35 mouse cellular contexts compared by ENCODE assay signal in the genomic region with DNA sequence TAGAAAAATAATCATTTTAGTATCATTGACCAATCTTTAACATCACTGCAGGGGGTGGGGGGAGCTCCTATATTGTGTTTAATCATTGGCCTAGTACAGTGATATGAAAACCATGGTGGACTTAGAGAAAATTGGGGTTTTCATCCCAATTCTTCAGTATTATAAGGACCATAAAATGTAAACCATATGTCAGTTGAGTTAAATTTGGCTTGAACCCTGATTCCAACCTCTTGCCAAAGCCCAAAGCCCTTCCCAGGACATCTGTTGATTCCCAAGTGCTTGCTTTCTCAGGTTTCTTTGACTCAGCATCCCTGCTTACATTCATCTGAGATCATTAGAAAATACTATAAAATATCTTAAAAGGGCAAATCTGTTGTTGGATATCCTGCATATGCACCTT.
"Had no signal": no experiment of that assay in that cellular context is flagged by ENCODE, and none has a peak within 500 bp of the region (broad histone marks: within the 10 kb centered on the region; RNA-seq: fewer than 3 reads in every experiment).

No protein-coding gene starts in this region.

- H3K4me3 ChIP-seq: heart, embryonic 10.5 days; heart, embryonic 12.5 days; heart, embryonic 13.5 days; heart, embryonic 15.5 days; hindbrain, embryonic 10.5 days; hindbrain, embryonic 12.5 days; hindbrain, embryonic 13.5 days; hindbrain, embryonic 15.5 days; intestine, embryonic 15.5 days; kidney, embryonic 15.5 days; layer of hippocampus, adult 2 months; left cerebral cortex, adult 2 months had no signal

- H3K27ac ChIP-seq: heart, embryonic 10.5 days; heart, embryonic 13.5 days; heart, embryonic 15.5 days; hindbrain, embryonic 10.5 days; hindbrain, embryonic 12.5 days; hindbrain, embryonic 13.5 days; hindbrain, embryonic 14.5 days; hindbrain, embryonic 15.5 days; hindbrain, postnatal 0 days; intestine, embryonic 15.5 days; kidney, embryonic 15.5 days; kidney, postnatal 0 days; layer of hippocampus, adult 2 months; left cerebral cortex, adult 2 months had no signal

- DNase-seq: heart, postnatal 10 days; heart, postnatal 14 days; heart, postnatal 36 days; heart, postnatal 4 days; kidney, adult 11 months; kidney, adult 18-20 months; kidney, adult 8-10 months; kidney, adult 9 months; kidney, postnatal 10 days; kidney, postnatal 14 days; kidney, postnatal 25 days; kidney, postnatal 36 days; kidney, postnatal 4 days; layer of hippocampus, adult 9-11 months; layer of hippocampus, postnatal 36 days had no signal

- H3K4me2 ChIP-seq: heart, embryonic 11.5 days; heart, embryonic 12.5 days; heart, embryonic 13.5 days; heart, embryonic 15.5 days; hindbrain, embryonic 12.5 days; hindbrain, embryonic 13.5 days; hindbrain, embryonic 14.5 days; hindbrain, embryonic 15.5 days; intestine, embryonic 15.5 days; kidney, embryonic 15.5 days had no signal

- H3K27me3 ChIP-seq: heart, embryonic 12.5 days; heart, embryonic 13.5 days; heart, embryonic 15.5 days; hindbrain, embryonic 12.5 days; hindbrain, embryonic 13.5 days; hindbrain, embryonic 15.5 days; intestine, embryonic 15.5 days; kidney, embryonic 15.5 days had no signal

- H3K9ac ChIP-seq: heart, embryonic 12.5 days; heart, embryonic 13.5 days; heart, embryonic 15.5 days; hindbrain, embryonic 12.5 days; hindbrain, embryonic 13.5 days; hindbrain, embryonic 14.5 days; hindbrain, embryonic 15.5 days; intestine, embryonic 15.5 days; kidney, embryonic 15.5 days had no signal

- ATAC-seq: hindbrain, embryonic 16.5 days; hindbrain, postnatal 0 days; inflammation-experienced regulatory T-cells, adult 6 months; intestine, embryonic 15.5 days; intestine, embryonic 16.5 days; intestine, postnatal 0 days had no signal

- H3K36me3 ChIP-seq: heart, embryonic 10.5 days; heart, embryonic 12.5 days; heart, embryonic 13.5 days; heart, embryonic 15.5 days; hindbrain, embryonic 10.5 days; hindbrain, embryonic 12.5 days; hindbrain, embryonic 13.5 days; hindbrain, embryonic 15.5 days; intestine, embryonic 15.5 days; kidney, embryonic 15.5 days had no signal

- H3K9me3 ChIP-seq: heart, embryonic 10.5 days; heart, embryonic 12.5 days; heart, embryonic 13.5 days; heart, embryonic 15.5 days; hindbrain, embryonic 10.5 days; hindbrain, embryonic 12.5 days; hindbrain, embryonic 13.5 days; hindbrain, embryonic 15.5 days; intestine, embryonic 15.5 days; kidney, embryonic 15.5 days had no signal

- H3K4me1 ChIP-seq: heart, embryonic 10.5 days; heart, embryonic 12.5 days; heart, embryonic 13.5 days; heart, embryonic 15.5 days; hindbrain, embryonic 10.5 days; hindbrain, embryonic 12.5 days; hindbrain, embryonic 13.5 days; hindbrain, embryonic 15.5 days; intestine, embryonic 15.5 days; kidney, embryonic 15.5 days had no signal
